Mouse (Mus musculus) ES-E14 (cell line): ENCODE results near the gene Dctpp1. TPM values are rescaled to one million over a fixed set of nuclear protein-coding genes. Genes with fewer than 3 reads are reported as not detected.
A peak's percentile ranks its signal among the peaks of the same experiment; 100 is the strongest.

Experiments
- DNase-seq: peaks from one replicate; pipeline ENCODE4 v3.0.0-alpha.2; 2013; ENCODE audit warnings: low read depth, low spot score
- H3K27ac ChIP-seq: 2 replicates; pipeline ENCODE4 v1.5.1; 2012; ENCODE audit warnings: low read depth, mild to moderate bottlenecking, low read length, moderate library complexity, mixed read lengths; ENCODE audit not compliant: poor library complexity, insufficient read depth, severe bottlenecking
- H3K36me3 ChIP-seq: 2 replicates; pipeline ENCODE4 v1.6.1; 2012; ENCODE audit warnings: mild to moderate bottlenecking, low read length, moderate library complexity, mixed read lengths; ENCODE audit not compliant: control insufficient read depth, poor library complexity, insufficient read depth, severe bottlenecking
- H3K4me1 ChIP-seq, 2 experiments: fragments of 150-350 bp in 1 of 2; sonication (generic) in 1 of 2; 2 replicates each; pipeline ENCODE4 v1.6.1; 2012; ENCODE audit warnings: low read length in 2 of 2, mild to moderate bottlenecking in 1 of 2, mixed read lengths in 1 of 2; ENCODE audit not compliant: control insufficient read depth in 2 of 2, insufficient read depth in 2 of 2, poor library complexity in 1 of 2
- H3K4me3 ChIP-seq, 2 experiments: fragments of 150-350 bp in 1 of 2; sonication (generic) in 1 of 2; 2 replicates each; pipeline ENCODE4 v1.5.1; 2012; ENCODE audit warnings: low read length in 2 of 2, low read depth in 1 of 2, mild to moderate bottlenecking in 1 of 2, mixed read lengths in 1 of 2; ENCODE audit not compliant: insufficient read depth in 1 of 2, poor library complexity in 1 of 2, severe bottlenecking in 1 of 2
- H3K9ac ChIP-seq: 2 replicates; pipeline ENCODE4 v1.6.1; 2012; ENCODE audit warnings: low read depth, mild to moderate bottlenecking, low read length, mixed read lengths; ENCODE audit not compliant: poor library complexity, insufficient read depth, severe bottlenecking
- H3K9me3 ChIP-seq: fragments of 150-350 bp; sonication (generic); 2 replicates; pipeline ENCODE4 v1.6.1; 2012; ENCODE audit warnings: low read depth, mild to moderate bottlenecking, low read length; ENCODE audit not compliant: control insufficient read depth, insufficient read depth
- CHD2 ChIP-seq: IDR thresholded peaks from 2 replicates; pipeline ENCODE4 v1.6.1; 2014; ENCODE audit warnings: mild to moderate bottlenecking, low read depth, low read length, inconsistent platforms
- HCFC1 ChIP-seq: IDR thresholded peaks from 2 replicates; pipeline ENCODE4 v1.6.1; 2012; ENCODE audit warnings: low read length, inconsistent platforms, borderline replicate concordance; ENCODE audit not compliant: insufficient read depth
- MAFK ChIP-seq: IDR thresholded peaks from 2 replicates; pipeline ENCODE4 v1.6.1; 2014; ENCODE audit warnings: mild to moderate bottlenecking, low read depth, low read length, inconsistent platforms; ENCODE audit not compliant: insufficient read depth
- ZC3H11A ChIP-seq: IDR thresholded peaks from 2 replicates; pipeline ENCODE4 v1.6.1; 2012; ENCODE audit warnings: low read depth, mild to moderate bottlenecking, inconsistent platforms, low read length, borderline replicate concordance
- ZNF384 ChIP-seq: IDR thresholded peaks from 2 replicates; pipeline ENCODE4 v1.6.1; 2012; ENCODE audit warnings: low read depth, low read length, inconsistent platforms
- in situ Hi-C, 2 experiments: fragments of 600-800 bp; cut with MboI; formaldehyde crosslinking; loops; one replicate each; pipeline ENCODE4 v1.15.1; 2025; ENCODE audit warnings: low sequenced_read_pairs in 2 of 2, inconsistent platforms in 1 of 2; ENCODE audit not compliant: unreplicated experiment in 2 of 2
- total RNA-seq: library from RNA; depleted of rRNA; stranded (reverse); fragments of 300-350 nt; gene quantifications from 2 replicates; pipeline ENCODE4 v1.2.3, GENCODE M21; 2012

Gene Dctpp1
- total RNA-seq, 1 experiment = 391 TPM

DNA sequence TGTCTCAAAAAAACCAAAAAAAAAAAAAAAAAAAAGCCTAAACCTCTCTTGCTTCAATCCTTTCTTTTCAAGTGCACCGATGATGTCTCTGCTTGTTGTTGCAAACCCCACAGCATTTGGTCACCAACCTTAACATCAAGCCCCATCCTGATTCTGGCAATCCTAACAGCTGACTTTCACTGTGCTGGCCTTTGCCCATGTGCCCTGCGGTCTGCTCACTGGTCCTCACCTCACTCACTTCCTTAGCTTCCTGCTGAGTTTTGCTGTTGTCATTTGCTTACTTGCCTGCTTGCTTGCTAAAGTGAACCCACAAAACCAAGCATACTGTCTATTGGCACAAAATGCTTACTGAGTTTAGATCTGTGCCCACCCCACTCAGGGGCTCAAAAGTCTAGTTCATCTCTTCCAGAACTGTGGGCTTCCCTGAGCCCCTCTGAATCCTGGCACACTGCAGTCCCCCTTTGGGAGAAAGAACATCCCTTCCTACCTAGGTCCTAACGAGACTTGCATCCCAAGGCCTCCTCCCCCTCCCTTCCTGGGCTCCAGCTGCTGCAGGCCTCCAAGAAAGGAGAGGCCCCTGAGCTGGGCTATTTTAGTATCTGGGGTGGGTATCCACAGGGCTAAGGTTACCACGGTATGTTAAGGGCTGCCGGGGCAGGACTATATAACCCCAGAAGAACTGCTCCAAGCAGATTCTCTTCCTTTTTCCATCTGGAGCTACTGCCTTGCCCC, 49.3 kb downstream of the Dctpp1 start:
- Histone ChIP-seq H3K36me3 (peaks cover 16% of the 10 kb centered on the region), H3K4me1 (peaks cover 19 to 27% of the 10 kb centered on the region in 2 experiments), H3K4me3 (no peak overlapping the region), H3K9ac (peak overlapping the region; percentile 56), H3K27ac (peak overlapping the region; percentile 92), H3K9me3 (no peaks in the 10 kb centered on the region)
- DNase-seq = no peak
- no peak for TF ChIP-seq ZNF384
- in situ Hi-C loops = no loop called here

DNA sequence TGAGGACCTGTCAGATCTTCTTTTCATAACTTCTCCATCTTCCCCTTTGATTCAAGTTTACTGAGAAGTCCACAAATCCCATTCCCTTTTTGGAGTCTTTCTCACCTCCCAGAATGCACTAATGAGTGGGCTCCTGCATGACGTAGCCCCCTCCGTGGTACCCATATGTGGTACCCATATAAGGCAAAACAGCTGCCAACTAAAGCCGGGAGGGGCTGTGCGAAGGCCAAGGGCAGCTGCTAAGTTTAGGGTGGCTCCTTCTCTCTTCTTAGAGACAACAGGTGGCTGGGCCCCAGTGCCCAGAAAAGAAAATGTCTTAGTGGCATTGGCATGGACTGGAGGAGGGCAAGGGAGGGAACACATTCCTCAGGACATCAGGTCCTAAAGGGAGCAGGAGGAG, 50.2 kb downstream of the Dctpp1 start:
- no peak for TF ChIP-seq ZC3H11A
- TF ChIP-seq MAFK = no peak
- TF ChIP-seq ZNF384 = no peak
- TF ChIP-seq HCFC1 = no peak
- TF ChIP-seq CHD2 = no peak
- in situ Hi-C loops = no loop called here
- H3K4me3 ChIP-seq = no peak overlapping the region
- H3K27ac ChIP-seq = no peak overlapping the region; the same call in 1 of the 2 replicates
- H3K9me3 ChIP-seq = no peaks in the 10 kb centered on the region
- H3K4me1 ChIP-seq = peaks cover 14 to 29% of the 10 kb centered on the region in 2 experiments
- H3K36me3 ChIP-seq = peaks cover 15% of the 10 kb centered on the region
- peak overlapping the region; percentile 40; the same call in 1 of the 2 replicates for H3K9ac ChIP-seq
- no peak for DNase-seq

DNA sequence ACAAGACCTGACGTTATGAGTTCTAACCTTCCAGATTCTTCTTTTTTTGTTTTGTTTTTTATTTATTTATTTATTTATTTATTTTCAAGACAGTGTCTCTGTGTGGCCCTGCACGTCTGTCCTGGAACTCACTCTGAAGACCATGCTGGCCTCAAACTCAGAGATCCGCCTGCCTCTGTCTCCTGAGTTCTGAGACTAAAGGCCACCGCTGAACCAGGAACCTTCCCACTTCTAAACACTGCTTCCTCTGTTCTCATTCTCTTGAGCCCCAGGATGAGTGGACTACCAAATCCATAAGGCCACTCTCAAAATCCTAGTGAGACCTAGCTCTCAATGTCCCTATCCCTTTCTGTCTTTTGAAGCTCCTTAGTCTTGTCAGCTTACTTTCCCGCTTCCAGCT, 50.7 kb downstream of the Dctpp1 start:
- peak overlapping the region; percentile 75; the same call in 1 of the 2 replicates for H3K27ac ChIP-seq
- H3K4me3 ChIP-seq = peak overlapping the region in 1 of 2 experiments; percentile 68; a peak in 2 of 4 replicates
- no peak for DNase-seq
- in situ Hi-C loops = no loop called here
- H3K4me1 ChIP-seq = peaks cover 13 to 28% of the 10 kb centered on the region in 2 experiments
- H3K9ac ChIP-seq = peak overlapping the region; percentile 40; the same call in 1 of the 2 replicates
- TF ChIP-seq ZC3H11A (no peak), HCFC1 (no peak), CHD2 (no peak)
- no peaks in the 10 kb centered on the region for H3K9me3 ChIP-seq
- peaks cover 12% of the 10 kb centered on the region for H3K36me3 ChIP-seq

DNA sequence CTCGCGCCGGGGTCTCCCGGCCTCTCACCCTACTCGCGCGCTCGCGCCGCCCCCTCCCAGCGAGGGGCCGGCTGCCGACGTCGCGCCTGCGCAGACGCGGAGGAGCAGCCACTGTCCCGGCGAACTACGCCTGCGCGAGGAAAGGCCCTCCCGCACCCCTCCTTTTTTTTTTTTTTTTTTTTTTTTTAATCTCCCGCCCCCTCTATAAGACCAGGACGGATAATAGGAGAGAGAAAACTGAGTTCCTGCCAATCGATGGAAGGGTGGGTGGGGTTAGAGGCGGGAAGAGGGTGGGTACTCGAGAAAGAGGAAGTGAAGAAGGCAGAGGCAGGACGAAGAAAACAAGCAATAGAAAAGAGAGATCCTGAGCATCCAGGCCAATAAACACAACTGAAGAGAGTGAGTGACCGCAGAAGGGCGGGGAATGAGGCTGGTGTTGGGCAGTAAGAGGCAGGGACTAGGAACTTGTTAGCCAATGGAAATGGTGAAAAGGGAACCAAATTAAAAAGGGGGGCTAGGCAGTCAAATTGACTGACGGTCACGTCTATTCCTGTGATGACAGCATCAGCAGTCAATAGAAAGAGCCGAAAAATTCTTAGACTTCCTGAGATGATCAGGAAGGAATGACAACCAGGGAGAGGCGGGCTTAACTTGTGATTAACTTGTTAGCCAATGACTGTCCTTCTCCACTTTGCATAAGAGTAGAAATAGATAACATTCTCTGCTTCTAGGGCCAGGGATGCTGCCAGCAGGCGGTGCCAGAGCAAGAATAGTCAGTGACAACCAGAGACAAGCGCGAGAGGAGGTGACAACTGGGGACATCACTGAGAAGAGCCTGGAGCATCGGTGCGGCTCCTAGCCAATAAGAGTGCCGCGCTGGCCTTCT, 51.7 kb downstream of the Dctpp1 start, which contains the start of gene Mylpf:
Mylpf (plus strand) TSS at position 338 of the 886 bp plus-strand sequence.
- DNase-seq = peak; percentile 97
- Histone ChIP-seq H3K4me3 (peak within 1 kb of the TSS; percentile 93 to 94), H3K9me3 (no peaks in the 10 kb centered on the region), H3K27ac (peak within 1 kb of the TSS; percentile 85), H3K4me1 (peaks cover 11 to 24% of the 10 kb centered on the region in 2 experiments), H3K36me3 (peaks cover 7% of the 10 kb centered on the region), H3K9ac (peak within 1 kb of the TSS; percentile 97)
- in situ Hi-C loops = no loop called here
- TF ChIP-seq ZNF384 (peak; percentile 99), ZC3H11A (no peak), CHD2 (peak; percentile 75), HCFC1 (no peak)
